Mouse (Mus musculus): Measurements from ENCODE around the gene Vmn2r97.
A peak's percentile ranks its signal among the peaks of the same experiment; 100 is the strongest.
"Not testable (repeated sequence)": the region's sequence is repeated elsewhere in the genome, so short reads cannot be mapped to it uniquely, and the experiment has no call there.

Vmn2r97 gene

DNA sequence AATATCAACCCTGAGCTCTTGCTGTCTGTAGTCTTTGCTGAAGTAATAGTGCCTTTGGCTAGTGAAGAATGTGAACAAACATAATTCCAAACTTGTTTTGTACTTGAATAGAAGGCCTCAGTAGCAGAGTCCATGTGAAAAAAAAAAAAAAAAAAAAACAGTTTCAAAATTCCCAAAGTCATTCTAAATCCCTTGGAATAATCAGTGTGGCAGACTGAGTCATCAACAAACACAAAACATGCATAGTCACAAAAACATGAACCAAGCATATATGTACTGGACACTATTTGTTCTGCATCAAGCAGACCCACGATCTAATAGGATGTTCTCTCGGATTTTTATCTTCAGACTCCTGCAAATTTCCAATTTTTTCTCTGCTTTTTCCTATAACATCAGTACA, at the start of gene Vmn2r97:
Gene Vmn2r97, plus strand, starts transcription at position 301 of the 400 bp plus-strand sequence.
- not testable (repeated sequence) for DNase-seq

DNA sequence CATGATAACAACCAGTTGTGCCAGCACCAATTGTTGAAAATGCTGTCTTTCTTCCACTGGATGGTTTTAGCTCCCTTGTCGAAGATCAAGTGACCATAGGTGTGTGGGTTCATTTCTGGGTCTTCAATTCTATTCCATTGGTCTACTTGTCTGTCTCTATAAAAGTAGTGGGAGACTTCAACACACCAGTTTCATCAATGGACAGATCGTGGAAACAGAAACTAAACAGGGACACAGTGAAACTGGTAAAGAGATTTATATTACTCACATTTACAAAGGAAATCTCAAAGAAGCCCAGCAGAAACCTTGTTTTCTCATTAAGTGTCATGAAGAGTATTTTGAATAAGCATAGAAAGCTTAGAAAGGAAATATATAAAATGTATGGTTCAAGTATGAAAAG, 31.7 kb upstream of the Vmn2r97 start:
- not testable (repeated sequence) for DNase-seq

GRCm38 (mm10) chr17:18889745-18890329, 24.3 kb upstream of the Vmn2r97 start:
- no peak for DNase-seq

- DNase-seq, result not testable (repeated sequence)
Measured at GRCm38 (mm10) chr17:18957800-18958199, 43.7 kb downstream of the Vmn2r97 start.

- DNase-seq, result peak; percentile 4 to 19
Measured at GRCm38 (mm10) chr17:18968371-18969275, 54.5 kb downstream of the Vmn2r97 start.

Measured in thymus, postnatal 36 days (tissue).